In genomic region chr2:166394666-166395065, GRCm38 (mm10) we compare ENCODE assay signal across 12 mouse cellular contexts.
DNase-seq lines count a peak whose midpoint lies in the region; ATAC-seq lines count a peak whose summit lies in the region.
"Had no signal": no experiment of that assay in that cellular context is flagged by ENCODE, and none has a peak within 500 bp of the region (broad histone marks: within the 10 kb centered on the region; RNA-seq: fewer than 3 reads in every experiment).

No protein-coding gene starts in this region.

- 0 out of 2 replicates have a peak, but pooled peaks cover 4% of the 10 kb centered on the region for H3K9me3 ChIP-seq in midbrain, embryonic 10.5 days (replicated peaks)
- no peaks in the 10 kb centered on the region for H3K9me3 ChIP-seq in midbrain, embryonic 11.5 days (ENCODE audit: control insufficient read depth, low read length)
- H3K9me3 ChIP-seq in hindbrain, embryonic 10.5 days: no peaks in the 10 kb centered on the region
- no peaks in the 10 kb centered on the region for H3K9me3 ChIP-seq in midbrain, embryonic 16.5 days (replicated peaks; ENCODE audit: control insufficient read depth, low read length, poor library complexity, severe bottlenecking)

- peaks cover 15% of the 10 kb centered on the region; the same call in 1 of the 2 replicates for H3K27me3 ChIP-seq in midbrain, embryonic 10.5 days (ENCODE audit: low read depth, poor library complexity, severe bottlenecking)
- no peaks in the 10 kb centered on the region; the same call in 1 of the 2 replicates for H3K27me3 ChIP-seq in midbrain, embryonic 11.5 days (ENCODE audit: control insufficient read depth, insufficient read depth, low read length)
- H3K27me3 ChIP-seq in hindbrain, embryonic 10.5 days (ENCODE audit: insufficient read depth, poor library complexity, severe bottlenecking): peaks cover 41% of the 10 kb centered on the region; the same call in 1 of the 2 replicates
- no peaks in the 10 kb centered on the region; the same call in 1 of the 2 replicates for H3K27me3 ChIP-seq in midbrain, embryonic 16.5 days (ENCODE audit: control insufficient read depth, insufficient read depth, low read depth, low read length)

- peaks cover 51% of the 10 kb centered on the region for H3K4me1 ChIP-seq in midbrain, embryonic 10.5 days
- peaks cover 9% of the 10 kb centered on the region; the same call in 1 of the 2 replicates for H3K4me1 ChIP-seq in midbrain, embryonic 11.5 days (ENCODE audit: control insufficient read depth, insufficient read depth, low read length)
- H3K4me1 ChIP-seq in hindbrain, embryonic 10.5 days (replicated peaks): peaks cover 68% of the 10 kb centered on the region
- H3K4me1 ChIP-seq in midbrain, embryonic 16.5 days (ENCODE audit: control insufficient read depth, insufficient read depth, low read length): peaks cover 10% of the 10 kb centered on the region

- no peak overlapping the region for H3K4me2 ChIP-seq in midbrain, embryonic 11.5 days
- no peak overlapping the region; the same call in 1 of the 2 replicates for H3K4me2 ChIP-seq in midbrain, embryonic 16.5 days (ENCODE audit: low read length)
- H3K4me2 ChIP-seq: liver, embryonic 11.5 days had no signal

- 72% methylated on average over 13 of the region's 13 CpGs for whole genome bisulfite sequencing in midbrain, embryonic 10.5 days
- WGBS in midbrain, embryonic 11.5 days: 68% methylated on average over 13 of the region's 13 CpGs
- 66% methylated on average over 13 of the region's 13 CpGs for WGBS in hindbrain, embryonic 10.5 days
- WGBS in midbrain, embryonic 16.5 days: 47% methylated on average over 13 of the region's 13 CpGs

- no peak overlapping the region for H3K4me3 ChIP-seq in midbrain, embryonic 10.5 days
- H3K4me3 ChIP-seq in midbrain, embryonic 11.5 days (ENCODE audit: low read depth, low read length): no peak overlapping the region
- no peak overlapping the region for H3K4me3 ChIP-seq in hindbrain, embryonic 10.5 days
- no peak overlapping the region for H3K4me3 ChIP-seq in midbrain, embryonic 16.5 days (ENCODE audit: low read depth, low read length)

- no peaks in the 10 kb centered on the region for H3K36me3 ChIP-seq in midbrain, embryonic 10.5 days
- no peaks in the 10 kb centered on the region for H3K36me3 ChIP-seq in midbrain, embryonic 11.5 days (ENCODE audit: control insufficient read depth, insufficient read depth, low read length)
- H3K36me3 ChIP-seq in hindbrain, embryonic 10.5 days: no peaks in the 10 kb centered on the region
- H3K36me3 ChIP-seq in midbrain, embryonic 16.5 days (ENCODE audit: control insufficient read depth, insufficient read depth, low read length): no peaks in the 10 kb centered on the region

- no peak for DNase-seq in midbrain, embryonic 10.5 days (ENCODE audit: low spot score)
- no peak for DNase-seq in midbrain, embryonic 11.5 days (ENCODE audit: low spot score, missing footprints)
- DNase-seq in hindbrain, embryonic 10.5 days (ENCODE audit: low spot score): no peak
- peak; percentile 68 to 75 for DNase-seq in spleen, postnatal 36 days (ENCODE audit: low spot score in 2 of 2)
- DNase-seq in ovary, postnatal 10 days (ENCODE audit: low spot score): no peak
- DNase-seq in testis, postnatal 14 days (ENCODE audit: low spot score): no peak
- no peak for DNase-seq in left cerebral cortex, postnatal 14 days (ENCODE audit: low spot score in 2 of 2)
- DNase-seq: cerebellum, postnatal 14 days; layer of hippocampus, adult 9-11 months had no signal

- no peak for ATAC-seq in midbrain, embryonic 11.5 days (ENCODE audit: low FRiP score)
- ATAC-seq in midbrain, embryonic 16.5 days: no peak

- peak overlapping the region; percentile 59 for H3K27ac ChIP-seq in midbrain, embryonic 10.5 days (replicated peaks)
- no peak overlapping the region for H3K27ac ChIP-seq in midbrain, embryonic 11.5 days (ENCODE audit: low read depth, low read length)
- H3K27ac ChIP-seq in hindbrain, embryonic 10.5 days: peak overlapping the region; percentile 10
- peak overlapping the region; percentile 29; the same call in 1 of the 2 replicates for H3K27ac ChIP-seq in midbrain, embryonic 16.5 days (ENCODE audit: low read length)
- H3K27ac ChIP-seq: macrophage had no signal

- H3K9ac ChIP-seq in midbrain, embryonic 11.5 days (ENCODE audit: low read length): no peak overlapping the region
- H3K9ac ChIP-seq in midbrain, embryonic 16.5 days (ENCODE audit: low read depth, low read length): no peak overlapping the region

- intact Hi-C loops in left cerebral cortex, postnatal 14 days (cut with DNase I): no loop called here

Comparison
In these comparisons a context has a peak if more than half of its experiments do, and no peak if none do; other contexts are left out.
1. DNase-seq: peak in spleen, postnatal 36 days (2 of 2); none in midbrain, embryonic 10.5 days (single experiment), midbrain, embryonic 11.5 days (single experiment), hindbrain, embryonic 10.5 days (single experiment), ovary, postnatal 10 days (single experiment), testis, postnatal 14 days (single experiment) and left cerebral cortex, postnatal 14 days (0 of 2).